Mouse (Mus musculus): ENCODE results near the gene Tedc2.

GRCm38 (mm10) chr17:24197032-24197824 lies 23.4 kb downstream of the Tedc2 start:
- no peak for TF ChIP-seq POLR2A (IDR thresholded peaks at IDR 0.05; ENCODE audit: borderline replicate concordance, extremely low read depth, low read depth, low read length)
- TF ChIP-seq CTCF (IDR thresholded peaks at IDR 0.05; ENCODE audit: insufficient read depth, low read length): no peak
